Mouse (Mus musculus) ES-E14 (cell line): ENCODE measurements at regions not wholly inside any gene's neighbourhood (a gene's known extent, or its start where the extent isn't known, plus 50 kb on each side); places are given as distances from the start of the nearest gene placed in this dataset.

ENCODE experiments used
- DNase-seq: peaks from one replicate; pipeline ENCODE4 v3.0.0-alpha.2; 2013; ENCODE audit warnings: low read depth, low spot score
- H3K27ac ChIP-seq: 2 replicates; pipeline ENCODE4 v1.5.1; 2012; ENCODE audit warnings: low read depth, mild to moderate bottlenecking, low read length, moderate library complexity, mixed read lengths; ENCODE audit not compliant: poor library complexity, insufficient read depth, severe bottlenecking
- H3K36me3 ChIP-seq: 2 replicates; pipeline ENCODE4 v1.6.1; 2012; ENCODE audit warnings: mild to moderate bottlenecking, low read length, moderate library complexity, mixed read lengths; ENCODE audit not compliant: control insufficient read depth, poor library complexity, insufficient read depth, severe bottlenecking
- H3K4me1 ChIP-seq, 2 experiments: fragments of 150-350 bp in 1 of 2; sonication (generic) in 1 of 2; 2 replicates each; pipeline ENCODE4 v1.6.1; 2012; ENCODE audit warnings: low read length in 2 of 2, mild to moderate bottlenecking in 1 of 2, mixed read lengths in 1 of 2; ENCODE audit not compliant: control insufficient read depth in 2 of 2, insufficient read depth in 2 of 2, poor library complexity in 1 of 2
- H3K4me3 ChIP-seq, 2 experiments: fragments of 150-350 bp in 1 of 2; sonication (generic) in 1 of 2; 2 replicates each; pipeline ENCODE4 v1.5.1; 2012; ENCODE audit warnings: low read length in 2 of 2, low read depth in 1 of 2, mild to moderate bottlenecking in 1 of 2, mixed read lengths in 1 of 2; ENCODE audit not compliant: insufficient read depth in 1 of 2, poor library complexity in 1 of 2, severe bottlenecking in 1 of 2
- H3K9ac ChIP-seq: 2 replicates; pipeline ENCODE4 v1.6.1; 2012; ENCODE audit warnings: low read depth, mild to moderate bottlenecking, low read length, mixed read lengths; ENCODE audit not compliant: poor library complexity, insufficient read depth, severe bottlenecking
- H3K9me3 ChIP-seq: fragments of 150-350 bp; sonication (generic); 2 replicates; pipeline ENCODE4 v1.6.1; 2012; ENCODE audit warnings: low read depth, mild to moderate bottlenecking, low read length; ENCODE audit not compliant: control insufficient read depth, insufficient read depth
- CHD2 ChIP-seq: IDR thresholded peaks from 2 replicates; pipeline ENCODE4 v1.6.1; 2014; ENCODE audit warnings: mild to moderate bottlenecking, low read depth, low read length, inconsistent platforms
- HCFC1 ChIP-seq: IDR thresholded peaks from 2 replicates; pipeline ENCODE4 v1.6.1; 2012; ENCODE audit warnings: low read length, inconsistent platforms, borderline replicate concordance; ENCODE audit not compliant: insufficient read depth
- MAFK ChIP-seq: IDR thresholded peaks from 2 replicates; pipeline ENCODE4 v1.6.1; 2014; ENCODE audit warnings: mild to moderate bottlenecking, low read depth, low read length, inconsistent platforms; ENCODE audit not compliant: insufficient read depth
- ZC3H11A ChIP-seq: IDR thresholded peaks from 2 replicates; pipeline ENCODE4 v1.6.1; 2012; ENCODE audit warnings: low read depth, mild to moderate bottlenecking, inconsistent platforms, low read length, borderline replicate concordance
- ZNF384 ChIP-seq: IDR thresholded peaks from 2 replicates; pipeline ENCODE4 v1.6.1; 2012; ENCODE audit warnings: low read depth, low read length, inconsistent platforms
- in situ Hi-C, 2 experiments: fragments of 600-800 bp; cut with MboI; formaldehyde crosslinking; loops; one replicate each; pipeline ENCODE4 v1.15.1; 2025; ENCODE audit warnings: low sequenced_read_pairs in 2 of 2, inconsistent platforms in 1 of 2; ENCODE audit not compliant: unreplicated experiment in 2 of 2

GRCm38 (mm10) chr12:90915929-90916713, 177.9 kb upstream of the Dio2 start:
- Histone ChIP-seq H3K36me3 (no peaks in the 10 kb centered on the region), H3K9ac (no peak overlapping the region), H3K9me3 (no peaks in the 10 kb centered on the region), H3K27ac (no peak overlapping the region), H3K4me1 (no peaks in the 10 kb centered on the region), H3K4me3 (no peak overlapping the region)
- DNase-seq: no peak
- TF ChIP-seq CHD2: no peak
- no peak for TF ChIP-seq ZNF384
- TF ChIP-seq MAFK: no peak
- no peak for TF ChIP-seq HCFC1
- no peak for TF ChIP-seq ZC3H11A
- in situ Hi-C loops: no loop called here

GRCm38 (mm10) chr12:90903991-90904390, 165.8 kb upstream of the Dio2 start:
- TF ChIP-seq ZC3H11A (no peak), ZNF384 (no peak), MAFK (no peak), CHD2 (no peak), HCFC1 (no peak)
- Histone ChIP-seq H3K4me1 (no peaks in the 10 kb centered on the region), H3K27ac (no peak overlapping the region), H3K9me3 (no peaks in the 10 kb centered on the region), H3K9ac (no peak overlapping the region), H3K4me3 (no peak overlapping the region), H3K36me3 (no peaks in the 10 kb centered on the region)
- in situ Hi-C loops: no loop called here
- no peak for DNase-seq

DNA sequence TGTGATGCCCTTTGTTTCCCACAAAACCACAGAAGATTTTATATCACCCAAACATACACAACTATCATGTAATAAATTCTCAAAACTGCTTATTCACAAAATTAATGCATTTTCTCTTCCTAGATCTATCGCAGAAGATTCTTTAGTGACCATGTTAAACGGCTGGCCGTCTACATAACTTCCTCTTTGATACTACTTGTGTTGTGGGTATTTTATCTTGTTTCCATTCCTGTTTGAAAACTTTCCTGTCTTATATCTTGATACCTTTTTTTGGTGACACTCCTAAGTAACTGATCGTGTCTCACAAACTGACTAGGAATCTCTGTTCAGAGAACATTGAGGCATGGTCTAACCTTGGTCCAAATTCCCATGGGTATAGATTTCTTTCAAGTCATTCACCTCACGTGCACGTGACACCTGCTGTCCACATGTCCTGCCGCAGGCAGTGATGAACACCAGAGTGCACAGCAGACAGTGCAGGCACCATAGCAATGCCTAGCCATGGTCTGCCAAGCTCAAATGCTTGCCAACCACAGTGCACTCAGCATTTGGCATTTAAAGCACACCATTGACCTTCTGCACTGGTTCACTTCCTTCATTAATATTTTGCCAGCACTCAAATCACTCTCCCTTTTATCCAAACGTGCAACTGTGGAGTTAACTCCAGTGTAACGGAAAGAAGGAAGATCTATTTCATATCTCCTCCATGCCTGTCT, 155.6 kb upstream of the Dio2 start:
- Histone ChIP-seq H3K4me1 (no peaks in the 10 kb centered on the region), H3K9me3 (no peaks in the 10 kb centered on the region), H3K4me3 (no peak overlapping the region), H3K9ac (no peak overlapping the region), H3K36me3 (no peaks in the 10 kb centered on the region), H3K27ac (no peak overlapping the region)
- DNase-seq: no peak
- in situ Hi-C loops: no loop called here
- TF ChIP-seq CHD2 (no peak), ZNF384 (no peak), HCFC1 (no peak), MAFK (no peak), ZC3H11A (no peak)

DNA sequence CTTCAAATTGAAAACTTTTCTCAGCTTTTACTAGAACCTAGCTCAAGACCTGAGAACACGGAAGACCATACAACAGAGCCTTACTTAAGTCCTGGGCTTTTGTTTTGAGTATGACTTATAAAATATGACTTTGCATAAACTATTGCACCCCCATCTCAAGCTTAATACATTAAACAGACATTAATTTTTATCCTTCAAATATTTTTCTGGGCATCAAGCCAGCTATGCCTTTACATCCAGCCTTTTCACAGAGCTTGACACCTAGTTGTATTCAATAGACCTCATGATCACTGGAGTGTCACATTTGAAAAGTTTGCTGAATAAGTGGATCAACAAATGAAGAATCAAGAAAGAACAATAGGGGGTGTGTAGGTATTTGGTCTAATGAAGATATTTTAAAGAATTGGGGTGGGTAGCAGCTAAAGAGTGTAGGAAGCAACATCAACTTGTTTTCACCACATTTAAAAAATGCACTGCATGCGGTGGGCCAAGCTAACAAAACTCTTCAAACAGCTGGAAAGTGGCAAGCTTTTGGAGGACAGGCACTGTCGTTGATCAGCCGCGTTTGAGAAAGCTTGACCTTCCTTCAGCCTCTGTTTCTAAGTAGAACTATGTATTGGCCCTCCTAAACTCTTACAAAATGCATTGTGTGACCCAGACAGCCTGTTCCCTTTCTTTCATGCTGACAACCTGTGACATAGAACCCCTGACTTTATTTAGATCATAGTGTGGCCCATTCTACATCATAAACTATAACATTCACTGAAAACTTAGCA, 138.2 kb upstream of the Dio2 start:
- DNase-seq: no peak
- H3K9me3 ChIP-seq: no peaks in the 10 kb centered on the region
- no peaks in the 10 kb centered on the region for H3K4me1 ChIP-seq
- in situ Hi-C loops: no loop called here
- H3K9ac ChIP-seq: no peak overlapping the region
- no peaks in the 10 kb centered on the region for H3K36me3 ChIP-seq
- no peak for TF ChIP-seq MAFK
- no peak for TF ChIP-seq CHD2
- no peak for TF ChIP-seq HCFC1
- TF ChIP-seq ZC3H11A: no peak
- TF ChIP-seq ZNF384: no peak
- no peak overlapping the region for H3K4me3 ChIP-seq
- H3K27ac ChIP-seq: no peak overlapping the region
